Mouse (Mus musculus) gastrocnemius, postnatal 10 days (tissue): ENCODE data around the gene Daam1. TPM values are rescaled to one million over a fixed set of nuclear protein-coding genes. Genes with fewer than 3 reads are reported as not detected.

Experiments
- DNase-seq: peaks from one replicate; pipeline ENCODE4 v3.0.0; 2021; ENCODE audit warnings: mixed read lengths
- total RNA-seq, 2 experiments: library from RNA; stranded (reverse); gene quantifications; 2 replicates each; pipeline ENCODE4 v1.2.3; 2021

Daam1 gene
- total RNA-seq, 2 experiments from 2014 or later: 18.2 to 23.6 TPM

- no peak for DNase-seq
Measured at GRCm38 (mm10) chr12:71969941-71970629, 139.2 kb downstream of the Daam1 start.

- no peak for DNase-seq
Measured at GRCm38 (mm10) chr12:71970791-71971654, 140.1 kb downstream of the Daam1 start.

DNA sequence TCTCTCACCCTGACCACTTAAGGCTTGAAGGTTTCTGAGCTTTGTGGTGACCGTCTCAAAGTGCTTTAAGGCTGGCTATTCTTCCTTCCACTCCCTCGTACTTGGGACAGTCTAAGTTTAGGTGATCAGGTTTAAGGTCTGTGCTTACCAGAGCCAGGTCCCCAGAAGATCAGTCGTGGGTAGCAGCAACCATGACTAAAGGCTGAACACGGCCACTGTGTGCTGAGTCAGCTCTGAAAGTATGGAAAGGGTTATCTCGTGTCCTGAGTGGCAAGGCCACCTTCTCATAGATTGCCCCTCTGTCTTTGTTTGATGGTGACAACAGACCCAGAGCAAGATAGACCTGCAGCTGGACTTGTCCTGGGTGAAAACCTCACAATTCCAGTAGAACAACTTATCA is 141.2 kb downstream of the Daam1 start:
- DNase-seq: no peak

- no peak for DNase-seq
Measured at GRCm38 (mm10) chr12:71972619-71973266, 141.9 kb downstream of the Daam1 start.

GRCm38 (mm10) chr12:71973577-71973976 is 142.7 kb downstream of the Daam1 start:
- no peak for DNase-seq

DNA sequence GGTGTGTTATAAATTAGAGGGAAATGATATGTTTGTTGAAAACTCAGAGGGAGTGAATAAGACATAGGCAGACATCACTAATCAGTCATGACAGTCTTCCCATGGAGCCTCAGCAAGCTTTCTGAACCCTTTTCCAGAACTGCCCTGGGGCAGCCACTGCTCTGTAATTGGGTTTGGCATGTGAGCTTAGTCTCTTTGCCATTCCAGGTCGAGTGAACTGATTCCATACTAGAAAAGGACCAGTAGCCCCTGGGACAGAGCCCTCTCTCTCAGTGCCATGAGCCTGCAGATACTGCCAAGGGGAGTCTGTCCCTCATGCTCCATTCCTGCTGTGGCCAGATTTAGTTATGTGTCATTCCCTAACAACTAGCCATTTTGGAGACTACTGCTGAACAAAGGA is 144.7 kb downstream of the Daam1 start:
- DNase-seq: no peak

- no peak for DNase-seq
Measured at GRCm38 (mm10) chr12:71976361-71976960, 145.6 kb downstream of the Daam1 start.

DNA sequence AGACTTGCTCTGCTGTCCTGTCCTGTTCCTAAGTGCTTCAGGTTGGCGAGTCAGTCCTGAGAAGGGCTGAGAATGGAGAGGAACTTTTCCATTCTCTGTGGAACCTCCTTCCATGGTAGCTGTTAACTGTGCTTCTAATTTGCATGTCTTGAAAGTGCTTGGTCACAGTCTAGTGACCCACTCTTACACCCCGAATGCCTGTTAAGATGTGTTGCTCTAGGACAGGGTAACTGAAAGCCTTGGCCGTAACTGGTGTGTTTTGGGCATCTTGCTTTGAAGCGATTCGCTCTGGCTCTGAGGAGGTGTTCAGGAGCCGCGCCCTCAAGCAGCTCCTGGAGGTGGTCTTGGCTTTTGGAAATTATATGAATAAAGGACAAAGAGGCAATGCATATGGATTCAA is 146.5 kb downstream of the Daam1 start:
- no peak for DNase-seq

DNA sequence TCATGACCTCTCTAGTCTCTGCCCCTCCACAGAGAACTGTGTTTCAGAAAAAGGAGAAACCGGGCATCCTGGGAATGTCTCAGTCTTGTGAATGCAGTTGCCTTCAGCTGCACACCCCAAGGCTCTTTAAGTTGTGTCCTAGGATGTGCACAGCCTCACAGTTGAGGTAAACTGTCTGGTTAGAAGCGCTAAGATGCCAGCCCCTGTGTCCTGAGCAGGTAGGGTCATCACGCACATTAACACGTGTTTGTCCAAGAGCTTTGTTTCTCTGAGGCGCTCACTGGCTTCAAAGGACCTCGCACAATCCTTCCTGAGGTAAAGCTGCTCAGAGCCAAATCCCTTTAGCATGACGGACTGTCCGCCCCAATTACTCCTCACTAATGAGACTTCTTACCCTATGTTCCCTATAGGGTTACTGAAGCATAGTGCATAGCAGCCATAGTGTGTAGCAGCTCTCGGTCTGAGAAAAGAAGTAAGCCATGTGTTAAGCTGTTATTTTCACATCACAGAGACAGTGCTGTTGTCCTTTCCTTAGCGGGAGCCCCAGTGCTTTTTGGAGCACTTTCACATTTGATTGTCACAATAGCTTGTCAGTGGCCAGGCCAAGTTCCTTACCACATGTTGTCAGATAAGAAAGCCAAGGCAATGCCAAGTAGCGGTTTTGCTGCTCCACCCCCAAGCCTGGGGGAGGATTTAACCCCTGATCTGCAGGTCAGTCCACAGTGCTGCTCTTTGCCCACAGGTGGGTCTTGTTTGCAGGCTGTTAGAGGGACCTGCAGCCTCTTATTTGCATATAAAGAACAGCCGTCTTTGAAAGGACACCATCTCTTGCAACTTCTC is 147.9 kb downstream of the Daam1 start:
- no peak for DNase-seq

DNA sequence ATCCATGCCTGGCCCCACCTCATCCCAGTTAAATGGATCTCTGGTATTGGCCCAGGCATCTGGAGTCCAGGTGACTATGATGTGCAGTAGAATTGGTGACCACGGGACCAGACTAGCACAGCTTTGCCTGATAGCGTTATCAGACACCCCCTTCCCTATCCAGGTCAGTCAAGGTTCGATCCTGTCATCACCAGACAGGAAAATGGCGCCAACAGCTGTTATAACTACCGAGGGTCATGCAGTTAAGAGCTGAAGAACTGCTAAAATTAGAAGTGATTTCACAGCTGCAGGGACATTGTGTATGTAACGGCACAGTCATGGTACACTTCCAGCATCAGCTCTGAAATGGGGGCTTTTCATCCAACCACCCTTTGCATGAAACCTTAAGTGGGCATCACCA is 149.3 kb downstream of the Daam1 start:
- no peak for DNase-seq

DNA sequence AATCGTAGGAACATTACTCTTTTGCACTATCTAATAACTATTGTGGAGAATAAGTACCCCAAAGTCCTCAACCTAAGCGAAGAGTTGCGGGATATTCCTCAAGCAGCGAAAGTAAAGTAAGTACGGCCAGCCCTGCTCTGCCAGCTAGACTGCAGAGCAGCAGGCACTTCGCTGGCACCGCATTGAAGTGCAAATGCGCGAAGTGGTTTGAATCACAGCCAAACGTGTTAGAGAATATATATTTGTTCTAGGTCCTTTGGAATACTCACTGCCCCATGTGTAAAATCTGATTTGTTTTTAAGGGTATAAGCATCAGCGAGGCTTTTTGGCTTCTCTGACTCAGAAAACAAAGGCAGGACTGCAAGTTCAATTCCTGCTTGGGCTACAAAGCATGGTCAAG is 149.9 kb downstream of the Daam1 start:
- DNase-seq: no peak

DNA sequence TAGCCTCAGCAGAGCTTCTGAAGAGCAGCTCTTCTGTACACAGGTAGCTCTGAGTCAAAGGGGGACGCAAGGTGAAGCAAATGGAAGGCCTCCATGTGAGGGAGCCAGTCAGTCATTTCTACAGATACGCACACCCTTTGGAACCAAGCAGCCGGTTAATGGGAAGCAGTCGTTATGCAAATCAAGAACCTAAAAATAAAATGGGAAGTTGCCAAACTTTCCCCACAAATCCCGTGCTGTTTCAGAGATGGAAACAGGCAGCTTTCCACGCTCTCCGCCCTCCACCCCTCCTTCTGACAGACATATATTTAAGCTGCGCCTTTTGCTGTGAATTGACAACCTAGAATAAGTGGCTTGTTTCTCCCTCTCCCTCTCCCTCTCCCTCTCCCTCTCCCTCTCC is 150.4 kb downstream of the Daam1 start:
- no peak for DNase-seq

DNA sequence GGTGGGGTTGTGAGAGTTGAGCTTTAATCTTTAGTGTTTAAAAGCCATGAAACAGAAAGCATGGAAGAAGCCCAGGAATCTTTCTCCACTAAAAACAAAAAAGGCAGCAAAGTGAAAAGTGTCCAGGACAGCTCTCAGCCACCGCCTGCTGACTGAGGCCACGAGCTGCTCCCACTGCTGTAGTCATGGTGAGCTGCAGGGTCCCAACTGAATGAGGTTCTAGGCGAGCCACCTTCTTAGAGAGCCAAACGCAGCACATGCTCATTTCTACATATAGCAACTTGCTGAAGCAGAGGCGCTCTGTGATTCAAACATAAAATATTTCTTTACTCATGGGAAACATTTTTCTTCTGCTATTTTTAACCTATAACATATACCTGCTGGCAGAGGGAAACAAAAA is 150.9 kb downstream of the Daam1 start:
- no peak for DNase-seq

DNA sequence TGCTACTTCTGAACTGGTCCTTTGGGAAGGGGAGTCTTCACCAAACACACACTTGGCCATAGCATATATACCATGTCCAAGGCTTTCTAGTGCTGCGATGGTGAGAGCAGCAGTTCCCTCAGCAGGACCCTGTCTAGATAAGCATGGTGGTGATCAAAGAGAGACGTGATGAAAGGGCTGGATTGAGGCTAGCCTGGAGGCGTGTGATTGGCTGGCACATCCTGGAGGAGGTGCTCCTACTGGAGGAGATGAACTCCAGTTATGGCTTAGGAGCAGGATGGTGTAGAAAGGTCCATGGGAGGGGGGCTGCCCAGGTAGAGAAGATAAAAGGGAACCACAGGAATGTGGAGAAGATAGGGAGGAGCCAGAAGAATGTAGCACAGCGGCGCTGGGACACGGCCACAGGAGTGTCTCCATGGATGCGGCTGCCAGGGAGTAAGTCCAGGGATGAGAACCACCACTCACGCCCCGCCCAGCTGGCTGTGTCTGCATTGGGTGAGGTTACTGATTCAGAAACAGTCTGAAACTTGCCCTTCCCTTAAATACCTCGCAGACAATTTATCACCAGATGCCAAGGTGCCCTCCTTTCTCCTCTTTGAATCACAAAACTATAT is 152.3 kb downstream of the Daam1 start:
- DNase-seq: no peak

DNA sequence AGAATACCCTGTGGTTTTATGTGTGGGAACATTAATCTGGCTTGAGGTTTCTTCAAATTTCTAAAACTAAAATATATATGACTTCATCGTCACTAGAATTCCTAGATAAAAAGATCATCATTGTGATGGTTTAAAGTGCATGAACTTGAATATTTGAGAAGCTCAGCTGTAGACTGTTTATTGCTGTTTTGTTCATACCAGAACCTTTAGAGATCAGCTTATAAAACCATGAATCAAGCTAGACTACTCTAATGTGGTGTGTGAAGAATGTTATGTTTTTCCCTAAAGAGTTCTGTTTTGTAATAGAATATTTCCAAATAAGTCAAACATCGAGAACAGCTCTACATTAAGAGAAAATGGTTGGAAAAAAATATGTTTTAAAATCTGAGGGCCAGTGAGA is 156.3 kb downstream of the Daam1 start:
- DNase-seq: no peak

GRCm38 (mm10) chr12:71987885-71988284 is 157.0 kb downstream of the Daam1 start:
- no peak for DNase-seq

GRCm38 (mm10) chr12:71989596-71989995 is 158.7 kb downstream of the Daam1 start:
- DNase-seq: no peak

- DNase-seq: no peak
Measured at GRCm38 (mm10) chr12:71992599-71993210, 161.8 kb downstream of the Daam1 start.

DNA sequence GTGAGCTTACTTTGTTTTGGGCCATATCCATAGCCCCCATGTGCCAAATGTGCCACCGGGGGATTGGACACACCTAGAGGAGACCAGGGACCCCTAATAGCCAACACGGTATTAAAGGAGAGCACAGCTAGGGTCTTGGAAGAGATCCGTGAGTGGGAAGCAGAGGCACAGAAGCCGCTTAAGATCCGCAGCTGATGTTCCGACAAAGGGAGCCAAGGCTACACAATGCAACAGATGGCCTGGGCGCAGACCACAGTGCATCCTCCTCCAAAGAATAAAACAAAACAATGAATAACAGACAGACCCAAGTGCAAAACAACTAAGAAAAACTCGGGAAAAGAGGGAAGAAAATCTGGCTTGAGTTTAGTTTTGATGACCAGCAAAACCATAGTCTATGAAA is 165.0 kb downstream of the Daam1 start:
- DNase-seq: peak; percentile 11

- no peak for DNase-seq
Measured at GRCm38 (mm10) chr12:71996920-71997319, 166.0 kb downstream of the Daam1 start.

DNA sequence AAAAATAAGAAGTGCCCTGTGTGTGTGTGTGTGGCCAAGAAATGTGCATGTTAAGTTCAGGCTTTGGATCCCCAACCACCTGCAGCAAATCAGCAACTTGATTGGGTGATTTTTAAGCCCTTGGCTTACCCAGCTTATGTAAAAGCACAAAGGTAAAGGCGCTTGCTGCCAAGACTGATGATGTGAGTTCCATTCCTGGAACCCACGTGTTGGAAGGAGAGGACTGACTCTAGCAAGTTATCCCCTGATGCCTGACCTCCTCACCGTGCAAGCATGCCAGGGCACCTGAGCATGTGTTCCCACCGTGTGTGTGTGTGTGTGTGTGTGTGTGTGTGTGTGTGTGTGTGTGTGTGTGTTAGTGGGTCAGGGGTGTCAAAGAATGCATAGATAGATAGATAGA is 166.5 kb downstream of the Daam1 start:
- no peak for DNase-seq
